Mouse (Mus musculus): Measurements from ENCODE around the gene Hira. TPM values are rescaled to one million over a fixed set of nuclear protein-coding genes. Genes with fewer than 3 reads are reported as not detected.
"Not testable (repeated sequence)": the region's sequence is repeated elsewhere in the genome, so short reads cannot be mapped to it uniquely, and the experiment has no call there.

The Hira gene
- polyA plus RNA-seq, 1 experiment from 2014 or later = 23.8 TPM

GRCm38 (mm10) chr16:18986860-18987259 lies 110.0 kb downstream of the Hira start:
- WGBS = 92% methylated on average over 5 of the region's 5 CpGs
- Histone ChIP-seq H3K4me1 (replicated peaks) (no peaks in the 10 kb centered on the region), H3K27me3 (no peaks in the 10 kb centered on the region), H3K4me3 (replicated peaks) (no peak overlapping the region), H3K36me3 (no peaks in the 10 kb centered on the region), H3K9me3 (no peaks in the 10 kb centered on the region), H3K27ac (no peak overlapping the region), H3K4me2 (replicated peaks) (no peak overlapping the region), H3K9ac (replicated peaks) (no peak overlapping the region)
- ATAC-seq = no peak

- H3K4me1 ChIP-seq (replicated peaks); H3K9me3 ChIP-seq; ATAC-seq; H3K36me3 ChIP-seq; H3K4me2 ChIP-seq (replicated peaks); H3K4me3 ChIP-seq (replicated peaks); H3K27me3 ChIP-seq; H3K9ac ChIP-seq (replicated peaks); H3K27ac ChIP-seq: not testable (repeated sequence)
- WGBS = 47% methylated on average over 2 of the region's 2 CpGs
Measured at GRCm38 (mm10) chr16:19002610-19003389, 126.0 kb downstream of the Hira start.

DNA sequence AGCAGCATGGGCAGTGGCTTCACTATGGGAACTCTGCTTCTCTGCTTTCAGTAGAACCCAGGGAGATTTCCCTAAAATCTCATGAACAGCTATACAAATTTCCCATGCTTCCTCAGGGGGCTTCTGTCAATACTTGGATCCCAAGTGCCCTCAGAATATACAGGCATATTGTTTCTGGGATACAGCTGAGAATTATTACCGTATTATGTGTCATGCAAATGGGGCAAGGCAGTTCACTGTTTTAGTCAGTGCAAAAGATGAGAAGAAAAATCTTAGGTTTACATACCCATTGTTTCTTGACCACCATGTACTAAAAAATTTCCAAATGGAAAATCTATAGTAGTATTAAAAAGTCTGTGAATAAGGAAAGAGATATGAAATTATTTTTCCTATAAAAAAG lies 126.9 kb downstream of the Hira start:
- WGBS = 89% methylated on average over 1 of the region's 1 CpGs
- H3K9me3 ChIP-seq = no peaks in the 10 kb centered on the region
- no peaks in the 10 kb centered on the region for H3K27me3 ChIP-seq
- no peak overlapping the region for H3K9ac ChIP-seq (replicated peaks)
- no peak overlapping the region for H3K4me2 ChIP-seq (replicated peaks)
- no peak for ATAC-seq
- H3K36me3 ChIP-seq = no peaks in the 10 kb centered on the region
- H3K4me3 ChIP-seq (replicated peaks) = no peak overlapping the region
- no peaks in the 10 kb centered on the region for H3K4me1 ChIP-seq (replicated peaks)
- H3K27ac ChIP-seq = no peak overlapping the region

GRCm38 (mm10) chr16:19005298-19005697 lies 128.5 kb downstream of the Hira start:
- Histone ChIP-seq H3K9me3 (no peaks in the 10 kb centered on the region), H3K9ac (replicated peaks) (no peak overlapping the region), H3K27me3 (no peaks in the 10 kb centered on the region), H3K36me3 (no peaks in the 10 kb centered on the region), H3K27ac (no peak overlapping the region), H3K4me3 (replicated peaks) (no peak overlapping the region), H3K4me2 (replicated peaks) (no peak overlapping the region), H3K4me1 (replicated peaks) (no peaks in the 10 kb centered on the region)
- no peak for ATAC-seq
- 79% methylated on average over 3 of the region's 3 CpGs for WGBS

DNA sequence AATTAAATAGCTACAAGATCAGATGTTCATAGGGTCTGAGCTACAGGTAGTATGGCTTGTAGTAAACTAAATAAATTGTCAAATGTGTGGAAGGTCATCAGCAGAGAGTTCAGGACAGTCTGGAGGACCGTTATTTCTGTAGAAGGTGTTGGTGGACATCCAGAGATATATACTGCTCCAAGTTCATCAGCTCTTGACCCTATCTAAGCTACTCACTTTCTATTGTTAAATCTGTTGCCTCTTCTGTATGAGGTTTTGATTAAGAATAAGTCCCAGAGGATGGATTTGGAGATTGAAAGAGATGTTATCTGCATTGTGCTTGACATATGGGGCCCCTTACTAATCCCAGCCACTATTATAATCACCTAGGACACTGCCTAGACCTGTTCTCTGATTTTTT lies 129.9 kb downstream of the Hira start:
- Histone ChIP-seq H3K9ac (replicated peaks) (no peak overlapping the region), H3K36me3 (no peaks in the 10 kb centered on the region), H3K27me3 (no peaks in the 10 kb centered on the region), H3K9me3 (no peaks in the 10 kb centered on the region), H3K4me2 (replicated peaks) (no peak overlapping the region), H3K4me3 (replicated peaks) (no peak overlapping the region), H3K27ac (no peak overlapping the region), H3K4me1 (replicated peaks) (no peaks in the 10 kb centered on the region)
- WGBS = 86% methylated on average over 1 of the region's 1 CpGs
- ATAC-seq = no peak

GRCm38 (mm10) chr16:19007186-19007591 lies 130.4 kb downstream of the Hira start:
- not testable (repeated sequence) for H3K4me1 ChIP-seq (replicated peaks); H3K9me3 ChIP-seq; ATAC-seq; H3K4me2 ChIP-seq (replicated peaks); H3K4me3 ChIP-seq (replicated peaks); H3K27ac ChIP-seq; H3K36me3 ChIP-seq; H3K9ac ChIP-seq (replicated peaks); H3K27me3 ChIP-seq
- 54% methylated on average over 1 of the region's 1 CpGs for WGBS

- H3K4me2 ChIP-seq (replicated peaks) = no peak overlapping the region
- no peak overlapping the region for H3K9ac ChIP-seq (replicated peaks)
- H3K27ac ChIP-seq = no peak overlapping the region
- H3K36me3 ChIP-seq = no peaks in the 10 kb centered on the region
- no peaks in the 10 kb centered on the region for H3K4me1 ChIP-seq (replicated peaks)
- H3K4me3 ChIP-seq (replicated peaks) = no peak overlapping the region
- no peaks in the 10 kb centered on the region for H3K9me3 ChIP-seq
- ATAC-seq = no peak
- WGBS = 80% methylated on average over 2 of the region's 2 CpGs
- no peaks in the 10 kb centered on the region for H3K27me3 ChIP-seq
Measured at GRCm38 (mm10) chr16:19010710-19011109, 133.9 kb downstream of the Hira start.

DNA sequence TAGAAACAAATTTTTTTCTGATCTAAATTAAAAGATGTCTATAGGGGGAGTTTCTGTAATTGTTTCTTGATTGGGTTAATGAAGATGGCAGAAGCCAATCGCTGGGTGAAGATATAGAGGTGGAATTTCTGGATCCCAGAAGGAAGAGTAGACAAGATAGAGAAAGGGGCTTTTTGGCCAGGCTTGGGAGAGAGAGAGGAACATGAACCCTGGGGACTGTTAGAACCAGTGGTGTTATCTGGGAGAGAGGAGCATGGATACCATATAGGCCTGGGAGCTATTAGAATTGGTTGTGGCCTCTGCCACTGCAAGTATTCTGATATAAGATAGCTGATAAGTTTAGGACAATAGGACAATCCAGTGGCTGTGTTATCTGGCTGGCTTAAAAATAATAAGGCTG lies 136.7 kb downstream of the Hira start:
- Histone ChIP-seq H3K27me3 (no peaks in the 10 kb centered on the region), H3K9ac (replicated peaks) (no peak overlapping the region), H3K4me1 (replicated peaks) (no peaks in the 10 kb centered on the region), H3K9me3 (no peaks in the 10 kb centered on the region), H3K27ac (no peak overlapping the region), H3K4me2 (replicated peaks) (no peak overlapping the region), H3K4me3 (replicated peaks) (no peak overlapping the region), H3K36me3 (no peaks in the 10 kb centered on the region)
- WGBS = 92% methylated on average over 1 of the region's 1 CpGs
- no peak for ATAC-seq

- no peak for ATAC-seq
- Histone ChIP-seq H3K4me2 (replicated peaks) (no peak overlapping the region), H3K27me3 (no peaks in the 10 kb centered on the region), H3K4me1 (replicated peaks) (no peaks in the 10 kb centered on the region), H3K27ac (no peak overlapping the region), H3K9ac (replicated peaks) (no peak overlapping the region), H3K36me3 (no peaks in the 10 kb centered on the region), H3K9me3 (no peaks in the 10 kb centered on the region), H3K4me3 (replicated peaks) (no peak overlapping the region)
Measured at GRCm38 (mm10) chr16:19014650-19015049, 137.8 kb downstream of the Hira start.

Other genes starting within 250 kb of the Hira start
- 149 and 151 TPM in 2 replicates for gene Sept5, start 247.1 kb upstream of the Hira start, polyA plus RNA-seq (2015; fragmentation: Nextera tagmentation; extraction: Ambion mirVana)
- gene Cldn5, start 100.2 kb upstream of the Hira start, polyA plus RNA-seq (2015; fragmentation: Nextera tagmentation; extraction: Ambion mirVana) = 59.1 and 68.2 TPM in 2 replicates
- gene Ufd1, start 65.3 kb upstream of the Hira start, polyA plus RNA-seq (2015; fragmentation: Nextera tagmentation; extraction: Ambion mirVana) = 112 and 121 TPM in 2 replicates
- 17.4 and 18.5 TPM in 2 replicates for gene Cdc45, start 65.0 kb upstream of the Hira start, polyA plus RNA-seq (2015; fragmentation: Nextera tagmentation; extraction: Ambion mirVana)
- 35.5 and 38.4 TPM in 2 replicates for gene 2510002D24Rik, start 40.5 kb upstream of the Hira start, polyA plus RNA-seq (2015; fragmentation: Nextera tagmentation; extraction: Ambion mirVana)
- gene Gm28539, start 40.5 kb upstream of the Hira start, polyA plus RNA-seq (2015; fragmentation: Nextera tagmentation; extraction: Ambion mirVana) = 0.23 TPM in 1 of 2 replicates, not detected in the other
- 70.2 and 74.3 TPM in 2 replicates for gene Mrpl40, start 175 bp upstream of the Hira start, polyA plus RNA-seq (2015; fragmentation: Nextera tagmentation; extraction: Ambion mirVana)